Mouse (Mus musculus): ENCODE results near the gene Rreb1.

The Rreb1 gene

GRCm38 (mm10) chr13:37778594-37779231, 513 bp downstream of the Rreb1 start:
- DNase-seq (ENCODE audit: extremely low spot score, low spot score) = peak; percentile 46

GRCm38 (mm10) chr13:37779251-37779667, 1.1 kb downstream of the Rreb1 start:
- no peak for DNase-seq (ENCODE audit: extremely low spot score, low spot score)

- no peak for DNase-seq (ENCODE audit: extremely low spot score, low spot score)
Observed at GRCm38 (mm10) chr13:37781557-37781956, 3.4 kb downstream of the Rreb1 start.

- DNase-seq (ENCODE audit: extremely low spot score, low spot score) = no peak
Observed at GRCm38 (mm10) chr13:37782144-37782543, 3.9 kb downstream of the Rreb1 start.

- DNase-seq (ENCODE audit: extremely low spot score, low spot score) = no peak
Observed at GRCm38 (mm10) chr13:37783676-37784075, 5.5 kb downstream of the Rreb1 start.

- no peak for DNase-seq (ENCODE audit: extremely low spot score, low spot score)
Observed at GRCm38 (mm10) chr13:37784226-37784625, 6.0 kb downstream of the Rreb1 start.

GRCm38 (mm10) chr13:37792739-37793336, 14.6 kb downstream of the Rreb1 start:
- DNase-seq (ENCODE audit: extremely low spot score, low spot score) = no peak

- DNase-seq (ENCODE audit: extremely low spot score, low spot score) = no peak
Observed at GRCm38 (mm10) chr13:37798811-37799210, 20.6 kb downstream of the Rreb1 start.

GRCm38 (mm10) chr13:37799413-37799812, 21.2 kb downstream of the Rreb1 start:
- DNase-seq (ENCODE audit: extremely low spot score, low spot score) = no peak

GRCm38 (mm10) chr13:37801101-37802075, 23.2 kb downstream of the Rreb1 start:
- no peak for DNase-seq (ENCODE audit: extremely low spot score, low spot score)

- DNase-seq (ENCODE audit: extremely low spot score, low spot score) = no peak
Observed at GRCm38 (mm10) chr13:37802246-37803003, 24.2 kb downstream of the Rreb1 start.

GRCm38 (mm10) chr13:37803244-37803643, 25.0 kb downstream of the Rreb1 start:
- DNase-seq (ENCODE audit: extremely low spot score, low spot score) = no peak

- DNase-seq (ENCODE audit: extremely low spot score, low spot score) = no peak
Observed at GRCm38 (mm10) chr13:37804023-37804422, 25.8 kb downstream of the Rreb1 start.

- DNase-seq (ENCODE audit: extremely low spot score, low spot score) = no peak
Observed at GRCm38 (mm10) chr13:37815001-37815400, 36.8 kb downstream of the Rreb1 start.

GRCm38 (mm10) chr13:37816736-37817135, 38.5 kb downstream of the Rreb1 start:
- DNase-seq (ENCODE audit: extremely low spot score, low spot score) = no peak

- no peak for DNase-seq (ENCODE audit: extremely low spot score, low spot score)
Observed at GRCm38 (mm10) chr13:37821413-37821812, 43.2 kb downstream of the Rreb1 start.

- no peak for DNase-seq (ENCODE audit: extremely low spot score, low spot score)
Observed at GRCm38 (mm10) chr13:37824331-37824920, 46.2 kb downstream of the Rreb1 start.

- no peak for DNase-seq (ENCODE audit: extremely low spot score, low spot score)
Observed at GRCm38 (mm10) chr13:37824956-37825645, 46.9 kb downstream of the Rreb1 start.

- no peak for DNase-seq (ENCODE audit: extremely low spot score, low spot score)
Observed at GRCm38 (mm10) chr13:37825646-37826280, 47.6 kb downstream of the Rreb1 start.
